ENCODE assay signal across 9 mouse cellular contexts in the genomic region with DNA sequence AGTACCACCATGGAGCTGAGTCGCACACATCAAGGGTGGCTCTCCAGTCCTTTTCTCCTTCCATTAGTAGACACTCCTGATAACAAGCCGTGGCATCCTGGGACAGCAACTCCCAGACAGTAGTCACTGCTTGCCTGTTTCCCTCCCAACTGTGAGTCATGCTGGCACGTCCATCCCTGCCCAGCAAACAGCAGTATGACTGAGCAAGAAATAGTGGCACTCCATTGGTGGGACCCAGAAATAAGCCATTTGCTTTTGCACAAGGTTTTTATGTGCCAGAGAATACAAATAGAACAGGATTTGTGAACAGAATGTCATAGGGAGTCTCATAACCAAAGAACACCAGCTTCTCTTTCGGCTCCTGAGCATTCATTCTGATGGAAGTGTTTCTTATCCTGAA.
"Had no signal": no experiment of that assay in that cellular context is flagged by ENCODE, and none has a peak within 500 bp of the region (broad histone marks: within the 10 kb centered on the region; RNA-seq: fewer than 3 reads in every experiment).

No protein-coding gene starts in this region.

- ATAC-seq: liver, embryonic 12.5 days had no signal

- DNase-seq: kidney, adult 11 months; kidney, adult 9 months; layer of hippocampus, postnatal 36 days; lung, embryonic 14.5 days; lung, postnatal 10 days; lung, postnatal 4 days; thymus, adult 18-20 months; thymus, postnatal 14 days had no signal
